Mouse (Mus musculus) cerebral cortex, adult 2 months (tissue): ENCODE results near the gene Pqlc3.

Experiments
- WGBS: fragments of 180-500 bp; shearing (Covaris S2); methylation state at CpG from one replicate; pipeline ENCODE4 v1.1.7; 2018; 5-methylcytosine and 5-hydroxymethylcytosine counted together

Gene Pqlc3

DNA sequence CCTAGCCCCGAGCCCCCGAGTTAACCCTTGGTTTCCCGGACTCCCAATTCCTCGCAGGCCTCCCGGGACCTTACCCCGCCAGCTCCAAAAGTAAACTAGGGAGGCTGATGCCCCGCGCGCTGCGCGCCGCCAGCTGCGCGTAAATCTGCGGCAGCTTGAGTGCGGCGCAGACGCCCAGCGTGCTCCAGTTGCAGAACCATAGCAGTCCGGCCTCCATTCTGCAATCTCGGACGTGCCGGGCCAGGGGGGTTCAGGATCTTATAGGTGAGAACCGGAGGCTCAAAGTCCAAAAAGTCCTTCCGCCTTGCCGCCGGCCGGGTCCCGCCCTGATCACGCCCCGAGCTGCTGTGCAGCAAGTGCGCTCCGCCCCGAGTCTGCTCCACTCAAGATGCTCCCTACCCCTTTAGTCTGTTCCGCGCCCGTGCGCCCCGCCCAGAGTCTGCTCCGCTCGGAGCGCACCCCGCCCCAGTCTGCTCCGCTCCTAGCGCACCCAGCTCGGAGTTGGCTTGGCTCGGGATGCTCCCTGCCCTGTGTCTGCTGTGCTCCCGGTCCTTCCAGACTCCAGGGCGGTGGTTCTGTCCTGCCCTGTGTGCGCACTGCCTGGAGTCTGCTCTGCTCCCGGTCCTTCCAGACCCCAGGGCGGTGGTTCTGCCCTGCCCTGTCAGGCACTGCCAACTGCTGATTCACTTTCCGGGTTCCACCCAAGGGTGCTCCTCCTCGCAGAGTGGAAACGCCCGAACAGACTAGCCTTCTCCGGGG lies at the start of gene Pqlc3:
Pqlc3 (minus strand) TSS at position 670 of the 759 bp plus-strand sequence.
- WGBS, result under 1% methylated on average over 57 of the region's 57 CpGs

- 97% methylated on average over 1 of the region's 1 CpGs for WGBS
These were observed 49.6 kb upstream of the Pqlc3 start for GRCm38 (mm10) chr12:17049796-17050195.

GRCm38 (mm10) chr12:17048979-17049612 lies 48.9 kb upstream of the Pqlc3 start:
- 75% methylated on average over 7 of the region's 7 CpGs for WGBS

DNA sequence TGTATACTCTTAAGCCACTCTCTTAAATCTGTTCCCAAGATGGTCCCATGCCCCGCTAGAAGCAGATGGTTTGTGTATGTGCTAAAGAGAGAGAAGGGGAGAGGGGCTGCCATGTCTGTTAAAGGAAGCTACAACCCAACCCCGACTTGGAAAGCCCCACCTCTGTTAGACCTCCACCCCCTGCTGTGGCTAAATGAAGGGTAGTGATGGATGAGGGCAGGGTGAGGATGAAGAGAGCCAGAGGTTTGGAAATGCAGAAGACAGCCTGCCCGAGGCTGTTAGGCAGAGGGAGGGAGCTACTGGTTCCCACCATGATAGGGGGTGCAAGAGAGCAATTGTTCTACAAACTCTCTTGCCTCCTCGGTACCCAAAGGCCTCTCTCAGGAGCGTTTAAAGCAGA lies 43.1 kb upstream of the Pqlc3 start:
- WGBS, result 65% methylated on average over 5 of the region's 5 CpGs

DNA sequence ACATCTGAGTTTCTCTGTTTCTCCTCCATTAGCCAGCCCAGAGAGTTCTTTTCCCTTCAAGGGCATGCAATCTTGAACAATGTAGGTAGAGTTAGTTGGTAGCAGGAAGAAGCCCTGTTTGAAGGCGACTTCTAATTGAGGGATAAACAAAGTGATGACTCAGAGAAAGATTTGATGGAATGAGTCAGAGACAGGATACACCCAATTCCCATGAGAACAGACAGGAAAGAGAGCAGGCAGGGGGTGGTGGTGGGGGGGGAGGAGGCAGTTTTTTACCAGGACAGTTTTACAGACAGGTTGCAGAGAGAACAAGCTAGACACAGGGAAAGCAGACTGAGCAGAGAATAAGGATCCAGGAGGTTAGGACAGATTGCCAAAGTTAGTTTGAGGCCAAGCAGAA lies 40.4 kb upstream of the Pqlc3 start:
- 23% methylated on average over 1 of the region's 1 CpGs for WGBS

GRCm38 (mm10) chr12:17039415-17039814 lies 39.2 kb upstream of the Pqlc3 start:
- WGBS, result 59% methylated on average over 2 of the region's 2 CpGs

DNA sequence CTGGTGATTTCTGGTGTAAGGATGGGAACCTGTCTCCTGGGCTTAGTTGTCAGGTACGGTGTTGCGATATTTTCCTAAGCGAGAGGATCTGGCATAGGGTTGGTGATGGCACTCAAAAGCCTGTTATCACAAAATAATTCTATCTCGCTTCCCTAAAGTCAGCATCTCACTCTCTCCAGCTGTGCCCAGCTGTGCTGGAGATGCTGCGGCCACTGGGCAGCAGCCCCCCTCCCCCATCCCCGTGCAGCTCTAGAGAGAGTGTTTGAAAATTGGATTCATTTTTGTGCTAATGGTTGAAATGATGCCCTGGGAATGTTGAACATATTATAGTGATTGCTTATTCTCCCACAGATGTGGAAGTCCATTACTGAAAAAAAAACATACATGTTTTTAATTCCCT lies 38.0 kb upstream of the Pqlc3 start:
- 83% methylated on average over 6 of the region's 6 CpGs for WGBS

DNA sequence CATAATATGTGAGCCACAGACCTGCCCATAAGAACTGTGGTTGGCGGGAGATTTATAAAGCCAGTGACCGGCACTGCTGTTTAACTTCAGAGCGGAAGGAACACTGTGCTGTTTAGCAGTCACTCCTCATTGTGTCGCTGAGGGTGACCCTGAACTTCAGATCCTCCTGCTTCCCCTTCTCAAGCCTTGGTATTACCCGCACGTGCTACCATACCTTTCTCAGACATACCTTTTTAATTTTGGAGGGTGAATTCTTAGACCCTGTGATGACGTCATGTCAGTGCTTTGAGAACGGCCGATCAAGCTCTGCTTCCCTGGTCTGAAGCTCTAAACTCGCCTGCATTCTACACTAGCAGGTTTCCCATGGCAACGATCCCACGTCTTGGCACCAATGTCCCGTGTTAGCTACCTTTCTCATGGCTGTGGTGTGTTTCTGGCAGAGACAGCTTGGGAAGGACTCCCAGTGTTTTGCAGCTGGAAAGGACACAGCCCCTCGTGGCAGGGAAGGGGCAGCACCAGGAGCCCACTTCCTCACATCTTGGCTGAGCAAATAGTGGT lies 36.9 kb upstream of the Pqlc3 start:
- WGBS, result 31% methylated on average over 14 of the region's 14 CpGs

DNA sequence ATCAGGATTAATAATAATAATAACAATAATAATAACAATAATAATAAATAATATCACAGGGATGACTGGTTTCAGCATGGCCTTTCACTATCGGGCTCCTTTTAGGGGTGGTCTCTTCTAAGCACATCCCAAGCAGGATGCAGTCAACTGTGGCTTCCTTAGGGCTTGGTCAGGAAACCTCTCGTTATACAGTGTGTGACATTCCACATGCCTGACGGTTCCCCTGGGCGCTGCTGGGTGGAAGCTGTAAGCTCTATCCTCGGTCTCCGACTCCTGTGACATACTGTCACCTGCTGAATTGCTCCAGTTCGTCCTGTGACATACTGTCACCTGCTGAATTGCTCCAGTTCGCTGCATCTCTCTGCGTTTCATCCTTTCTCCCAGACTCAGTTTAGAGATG lies 36.3 kb upstream of the Pqlc3 start:
- 58% methylated on average over 9 of the region's 9 CpGs for whole genome bisulfite sequencing

DNA sequence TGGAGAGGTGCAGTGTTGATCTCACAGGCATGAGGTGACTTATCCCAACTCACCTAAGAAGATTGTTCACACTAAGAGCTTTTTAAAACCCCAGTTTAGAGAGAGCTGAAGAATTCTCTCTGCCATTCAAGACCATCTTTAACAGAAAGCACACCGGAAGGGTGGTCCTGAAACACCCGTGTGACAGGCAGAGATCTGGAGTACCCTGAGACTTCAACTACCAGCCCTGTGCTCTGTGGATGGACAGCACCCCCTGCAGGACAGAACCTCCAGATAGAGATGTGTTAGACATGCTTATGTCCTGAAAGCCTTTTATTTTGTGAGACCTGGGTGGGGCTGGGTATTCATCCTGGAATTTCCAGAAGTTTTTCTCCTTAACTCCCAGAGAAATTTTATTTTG lies 34.9 kb upstream of the Pqlc3 start:
- 69% methylated on average over 2 of the region's 2 CpGs for WGBS

- WGBS, result 85% methylated on average over 5 of the region's 5 CpGs
These were observed 34.5 kb upstream of the Pqlc3 start for GRCm38 (mm10) chr12:17034671-17035070.

DNA sequence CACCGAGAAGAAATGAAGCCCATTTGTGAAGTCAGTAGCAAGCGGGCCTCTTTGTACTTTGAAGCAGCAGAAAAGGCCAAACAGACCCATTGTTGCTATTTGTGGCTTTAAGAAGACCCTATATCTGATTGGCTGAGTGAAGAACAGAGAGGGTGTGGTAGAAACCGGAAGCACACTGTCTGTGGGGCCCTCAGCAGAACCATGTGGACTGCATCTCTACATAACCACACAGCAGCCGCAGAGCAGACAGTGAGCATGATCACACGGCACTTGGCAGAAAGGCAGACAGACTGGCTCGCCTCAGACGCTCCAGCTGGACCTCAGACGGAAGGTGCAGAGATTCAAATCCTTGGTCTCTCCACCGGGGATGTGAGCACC lies 33.2 kb upstream of the Pqlc3 start:
- 41% methylated on average over 9 of the region's 9 CpGs for WGBS

- 27% methylated on average over 13 of the region's 13 CpGs for WGBS
These were observed 32.7 kb upstream of the Pqlc3 start for GRCm38 (mm10) chr12:17032694-17033463.

GRCm38 (mm10) chr12:17024554-17025110 lies 24.4 kb upstream of the Pqlc3 start:
- 80% methylated on average over 6 of the region's 6 CpGs for WGBS

- WGBS, result 90% methylated on average over 4 of the region's 4 CpGs
These were observed 21.9 kb upstream of the Pqlc3 start for GRCm38 (mm10) chr12:17022145-17022544.

GRCm38 (mm10) chr12:17021125-17021524 lies 20.9 kb upstream of the Pqlc3 start:
- WGBS, result 82% methylated on average over 4 of the region's 4 CpGs

GRCm38 (mm10) chr12:17018468-17018867 lies 18.3 kb upstream of the Pqlc3 start:
- WGBS, result 27% methylated on average over 4 of the region's 4 CpGs

GRCm38 (mm10) chr12:17015711-17016110 lies 15.5 kb upstream of the Pqlc3 start:
- WGBS, result 46% methylated on average over 2 of the region's 2 CpGs

DNA sequence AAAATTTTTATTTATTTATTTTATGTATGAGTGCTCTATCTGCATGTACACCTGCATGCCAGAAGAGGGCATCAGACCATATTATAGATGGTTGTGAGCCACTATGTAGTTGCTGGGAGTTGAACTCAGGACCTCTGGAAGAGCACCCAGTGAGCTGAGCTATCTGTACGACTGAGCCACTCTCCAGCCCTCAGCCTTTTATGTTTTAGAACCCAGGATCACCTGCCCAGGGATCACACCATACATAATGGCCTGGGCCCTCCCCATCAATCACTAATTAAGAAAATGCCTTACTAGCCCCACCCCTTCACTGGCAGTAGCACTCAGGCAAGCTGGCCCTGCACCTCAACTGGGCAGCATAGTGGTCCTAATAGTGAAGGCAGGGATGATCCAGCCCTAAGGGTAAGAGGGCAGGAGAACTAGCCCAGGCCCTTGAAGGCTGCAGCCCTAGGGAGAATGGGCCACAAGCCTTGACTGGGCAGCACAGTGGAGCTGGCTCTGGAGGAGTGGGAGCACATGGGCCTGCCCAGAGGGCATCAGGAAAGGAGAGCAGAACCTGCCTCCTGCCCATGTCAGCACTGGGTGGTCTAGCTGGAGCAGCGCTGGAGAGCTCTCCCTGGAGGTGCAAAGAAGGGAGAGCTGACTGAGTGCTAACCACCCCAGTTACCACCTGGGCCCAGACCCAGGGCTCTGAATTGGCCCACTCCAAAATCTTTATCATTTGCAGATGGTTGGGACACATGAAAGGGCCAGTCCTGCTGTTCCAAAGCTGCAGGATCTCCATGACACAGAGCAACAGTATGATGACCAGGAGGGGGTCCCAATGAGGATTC lies 12.1 kb upstream of the Pqlc3 start:
- WGBS, result 94% methylated on average over 2 of the region's 2 CpGs

- 7% methylated on average over 29 of the region's 29 CpGs for whole genome bisulfite sequencing
These were observed 11.1 kb upstream of the Pqlc3 start, which contains the start of gene 2410004P03Rik for GRCm38 (mm10) chr12:17011100-17011870. 2410004P03Rik (minus strand) TSS chr12:17011727.
